Mouse (Mus musculus): ENCODE measurements at regions not wholly inside any gene's neighbourhood (a gene's known extent, or its start where the extent isn't known, plus 50 kb on each side); places are given as distances from the start of the nearest gene placed in this dataset.

DNA sequence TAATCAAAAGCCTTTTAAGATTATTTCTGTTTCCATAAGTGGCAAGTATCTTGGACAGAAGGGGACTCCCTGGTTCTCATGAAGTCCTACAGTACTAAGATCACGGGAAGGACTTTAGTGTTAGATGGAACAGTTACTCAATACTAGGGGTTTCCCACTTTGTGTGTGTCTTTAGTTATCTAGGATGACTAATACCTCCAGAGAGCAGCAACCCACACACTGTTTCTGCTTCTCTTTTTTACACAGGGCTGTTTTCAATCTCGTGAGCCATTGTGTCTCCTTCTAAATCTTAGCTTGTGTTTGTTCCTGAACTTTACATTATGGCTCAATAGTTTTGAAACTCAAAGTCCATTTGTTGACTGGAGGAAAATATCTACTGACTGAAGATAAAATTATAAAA lies 496.5 kb upstream of the Impg1 start:
- no peak overlapping the region for H3K4me3 ChIP-seq (ENCODE audit: low read depth, low read length)
- no peaks in the 10 kb centered on the region for H3K36me3 ChIP-seq (ENCODE audit: control insufficient read depth, insufficient read depth, low read length)
- no peak for DNase-seq (ENCODE audit: low spot score)
- no peak overlapping the region for H3K9ac ChIP-seq (ENCODE audit: low read length)
- ATAC-seq (replicated peaks; ENCODE audit: low FRiP score, low TSS enrichment, low read depth), result no peak
- no peak overlapping the region for H3K27ac ChIP-seq (ENCODE audit: low read depth)
- no peaks in the 10 kb centered on the region for H3K4me1 ChIP-seq (replicated peaks; ENCODE audit: control insufficient read depth, insufficient read depth, low read length)
- WGBS, result 72% methylated on average over 2 of the region's 2 CpGs
- H3K4me2 ChIP-seq (ENCODE audit: low read length), result no peak overlapping the region
- H3K9me3 ChIP-seq (ENCODE audit: control insufficient read depth, low read length), result no peaks in the 10 kb centered on the region
- H3K27me3 ChIP-seq (replicated peaks; ENCODE audit: control insufficient read depth, insufficient read depth, low read length), result no peaks in the 10 kb centered on the region

DNA sequence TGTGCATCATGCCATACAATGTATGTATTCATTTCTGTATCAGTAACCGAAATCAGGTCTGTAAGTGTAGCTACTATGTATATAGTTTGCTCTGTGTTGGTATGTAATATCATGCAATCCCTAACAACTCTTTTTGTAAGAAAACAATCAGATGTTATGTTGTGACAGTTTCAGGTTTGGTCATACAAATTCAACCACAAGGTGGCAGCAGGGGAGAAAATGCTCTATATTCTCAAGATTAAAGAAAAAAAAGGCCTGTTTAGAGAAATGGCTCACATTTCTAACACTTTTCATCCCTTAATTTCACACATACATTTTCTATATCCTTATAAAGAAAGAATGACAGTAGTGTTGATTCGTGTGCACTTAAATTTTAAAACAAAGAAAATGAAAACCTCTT lies 477.7 kb upstream of the Impg1 start:
- ATAC-seq (replicated peaks; ENCODE audit: low FRiP score, low TSS enrichment, low read depth) (no peak), DNase-seq (ENCODE audit: low spot score) (no peak)
- Histone ChIP-seq H3K27me3 (replicated peaks; ENCODE audit: control insufficient read depth, insufficient read depth, low read length) (no peaks in the 10 kb centered on the region), H3K9me3 (ENCODE audit: control insufficient read depth, low read length) (no peaks in the 10 kb centered on the region), H3K9ac (ENCODE audit: low read length) (no peak overlapping the region), H3K4me3 (ENCODE audit: low read depth, low read length) (no peak overlapping the region), H3K4me2 (ENCODE audit: low read length) (no peak overlapping the region), H3K36me3 (ENCODE audit: control insufficient read depth, insufficient read depth, low read length) (no peaks in the 10 kb centered on the region), H3K27ac (ENCODE audit: low read depth) (no peak overlapping the region), H3K4me1 (replicated peaks; ENCODE audit: control insufficient read depth, insufficient read depth, low read length) (no peaks in the 10 kb centered on the region)
- 60% methylated on average over 2 of the region's 2 CpGs for WGBS

DNA sequence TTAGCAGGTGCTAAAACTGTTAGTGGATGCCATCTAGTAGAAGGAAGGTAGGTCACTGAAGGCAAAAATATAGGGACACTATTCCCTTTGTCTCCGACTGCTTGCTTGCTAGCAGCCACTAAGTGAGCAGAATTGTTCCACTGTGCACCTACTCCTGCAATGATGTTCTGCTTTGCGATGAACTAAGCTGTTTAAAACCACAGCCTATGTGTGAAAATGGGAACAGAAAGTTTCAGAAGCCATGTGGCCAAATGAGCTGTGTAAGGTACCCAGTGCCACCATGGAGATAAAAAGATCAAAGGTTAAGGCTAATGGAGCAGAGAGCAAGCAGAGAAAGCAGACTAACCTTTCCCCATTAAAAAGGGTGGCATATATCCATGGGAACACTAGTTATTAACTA lies 476.1 kb upstream of the Impg1 start:
- Histone ChIP-seq H3K27me3 (replicated peaks; ENCODE audit: control insufficient read depth, insufficient read depth, low read length) (no peaks in the 10 kb centered on the region), H3K9me3 (ENCODE audit: control insufficient read depth, low read length) (no peaks in the 10 kb centered on the region), H3K36me3 (ENCODE audit: control insufficient read depth, insufficient read depth, low read length) (no peaks in the 10 kb centered on the region), H3K27ac (ENCODE audit: low read depth) (no peak overlapping the region), H3K4me1 (replicated peaks; ENCODE audit: control insufficient read depth, insufficient read depth, low read length) (no peaks in the 10 kb centered on the region), H3K9ac (ENCODE audit: low read length) (no peak overlapping the region), H3K4me2 (ENCODE audit: low read length) (no peak overlapping the region), H3K4me3 (ENCODE audit: low read depth, low read length) (no peak overlapping the region)
- no peak for DNase-seq (ENCODE audit: low spot score)
- no peak for ATAC-seq (replicated peaks; ENCODE audit: low FRiP score, low TSS enrichment, low read depth)
- WGBS, result 81% methylated on average over 2 of the region's 2 CpGs

DNA sequence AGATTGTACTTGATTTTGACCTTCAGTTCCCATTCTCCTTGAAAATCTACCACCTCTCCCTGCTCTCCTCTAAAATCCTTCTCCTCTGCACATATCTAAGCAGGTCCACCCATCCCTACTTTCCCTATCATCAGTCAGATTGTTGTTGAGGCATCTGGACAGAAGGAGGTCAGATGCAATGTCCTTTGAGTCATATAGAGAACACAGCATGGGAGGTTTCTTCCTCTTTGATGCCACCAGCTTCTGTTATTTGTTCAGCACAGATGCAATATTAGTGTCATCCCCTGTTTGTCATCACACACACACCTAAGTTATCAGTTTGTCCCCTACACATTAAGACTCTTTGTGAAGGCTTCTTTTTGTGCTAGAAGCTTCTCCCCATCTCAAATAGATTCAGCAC lies 473.0 kb upstream of the Impg1 start:
- no peak for ATAC-seq (replicated peaks; ENCODE audit: low FRiP score, low TSS enrichment, low read depth)
- Histone ChIP-seq H3K4me1 (replicated peaks; ENCODE audit: control insufficient read depth, insufficient read depth, low read length) (no peaks in the 10 kb centered on the region), H3K27ac (ENCODE audit: low read depth) (no peak overlapping the region), H3K9me3 (ENCODE audit: control insufficient read depth, low read length) (no peaks in the 10 kb centered on the region), H3K4me2 (ENCODE audit: low read length) (no peak overlapping the region), H3K4me3 (ENCODE audit: low read depth, low read length) (no peak overlapping the region), H3K27me3 (replicated peaks; ENCODE audit: control insufficient read depth, insufficient read depth, low read length) (no peaks in the 10 kb centered on the region), H3K9ac (ENCODE audit: low read length) (no peak overlapping the region), H3K36me3 (ENCODE audit: control insufficient read depth, insufficient read depth, low read length) (no peaks in the 10 kb centered on the region)
- DNase-seq (ENCODE audit: low spot score), result no peak

GRCm38 (mm10) chr9:80930628-80931027 lies 465.3 kb upstream of the Impg1 start:
- no peak overlapping the region for H3K9ac ChIP-seq (ENCODE audit: low read length)
- no peaks in the 10 kb centered on the region for H3K36me3 ChIP-seq (ENCODE audit: control insufficient read depth, insufficient read depth, low read length)
- no peaks in the 10 kb centered on the region for H3K4me1 ChIP-seq (replicated peaks; ENCODE audit: control insufficient read depth, insufficient read depth, low read length)
- no peaks in the 10 kb centered on the region for H3K27me3 ChIP-seq (replicated peaks; ENCODE audit: control insufficient read depth, insufficient read depth, low read length)
- H3K4me3 ChIP-seq (ENCODE audit: low read depth, low read length), result no peak overlapping the region
- DNase-seq (ENCODE audit: low spot score), result no peak
- no peaks in the 10 kb centered on the region for H3K9me3 ChIP-seq (ENCODE audit: control insufficient read depth, low read length)
- ATAC-seq (replicated peaks; ENCODE audit: low FRiP score, low TSS enrichment, low read depth), result no peak
- no peak overlapping the region for H3K4me2 ChIP-seq (ENCODE audit: low read length)
- WGBS, result 66% methylated on average over 2 of the region's 2 CpGs
- no peak overlapping the region for H3K27ac ChIP-seq (ENCODE audit: low read depth)

- DNase-seq (ENCODE audit: low spot score) (no peak), ATAC-seq (replicated peaks; ENCODE audit: low FRiP score, low TSS enrichment, low read depth) (no peak)
- WGBS, result 67% methylated on average over 1 of the region's 1 CpGs
- H3K9me3 ChIP-seq (ENCODE audit: control insufficient read depth, low read length), result no peaks in the 10 kb centered on the region
- H3K9ac ChIP-seq (ENCODE audit: low read length), result no peak overlapping the region
- no peaks in the 10 kb centered on the region for H3K4me1 ChIP-seq (replicated peaks; ENCODE audit: control insufficient read depth, insufficient read depth, low read length)
- H3K27me3 ChIP-seq (replicated peaks; ENCODE audit: control insufficient read depth, insufficient read depth, low read length), result no peaks in the 10 kb centered on the region
- no peaks in the 10 kb centered on the region for H3K36me3 ChIP-seq (ENCODE audit: control insufficient read depth, insufficient read depth, low read length)
- H3K4me2 ChIP-seq (ENCODE audit: low read length), result no peak overlapping the region
- H3K4me3 ChIP-seq (ENCODE audit: low read depth, low read length), result no peak overlapping the region
- H3K27ac ChIP-seq (ENCODE audit: low read depth), result no peak overlapping the region
Observed at GRCm38 (mm10) chr9:80920304-80920703, 455.0 kb upstream of the Impg1 start.

- no peak for DNase-seq (ENCODE audit: low spot score)
- Histone ChIP-seq H3K9ac (ENCODE audit: low read length) (no peak overlapping the region), H3K4me3 (ENCODE audit: low read depth, low read length) (no peak overlapping the region), H3K27me3 (replicated peaks; ENCODE audit: control insufficient read depth, insufficient read depth, low read length) (no peaks in the 10 kb centered on the region), H3K27ac (ENCODE audit: low read depth) (no peak overlapping the region), H3K4me2 (ENCODE audit: low read length) (no peak overlapping the region), H3K36me3 (ENCODE audit: control insufficient read depth, insufficient read depth, low read length) (no peaks in the 10 kb centered on the region), H3K9me3 (ENCODE audit: control insufficient read depth, low read length) (no peaks in the 10 kb centered on the region), H3K4me1 (replicated peaks; ENCODE audit: control insufficient read depth, insufficient read depth, low read length) (no peaks in the 10 kb centered on the region)
- 80% methylated on average over 2 of the region's 2 CpGs for WGBS
- ATAC-seq (replicated peaks; ENCODE audit: low FRiP score, low TSS enrichment, low read depth), result no peak
Observed at GRCm38 (mm10) chr9:80913867-80914266, 448.6 kb upstream of the Impg1 start.

DNA sequence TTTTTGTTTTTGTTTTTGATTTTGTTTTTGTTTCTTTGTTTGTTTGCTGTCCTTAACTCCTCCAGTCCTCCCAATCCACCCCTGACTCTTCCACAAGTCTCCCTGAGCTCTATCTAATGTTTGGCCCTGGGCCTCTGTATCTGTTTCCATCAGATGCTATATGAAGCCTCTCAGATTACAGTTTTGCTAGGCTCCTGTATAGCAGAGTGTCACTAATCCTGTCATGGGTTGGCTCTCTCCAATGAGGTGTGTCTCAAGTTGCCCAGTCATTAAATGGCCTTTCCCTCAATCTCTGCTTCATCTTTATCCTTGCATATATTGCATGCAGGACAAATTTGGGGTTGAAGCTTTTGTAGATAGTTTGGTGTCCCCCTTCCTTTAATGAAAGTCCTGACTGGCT lies 446.9 kb upstream of the Impg1 start:
- Histone ChIP-seq H3K4me2 (ENCODE audit: low read length) (no peak overlapping the region), H3K9me3 (ENCODE audit: control insufficient read depth, low read length) (no peaks in the 10 kb centered on the region), H3K9ac (ENCODE audit: low read length) (no peak overlapping the region), H3K27me3 (replicated peaks; ENCODE audit: control insufficient read depth, insufficient read depth, low read length) (no peaks in the 10 kb centered on the region), H3K27ac (ENCODE audit: low read depth) (no peak overlapping the region), H3K4me1 (replicated peaks; ENCODE audit: control insufficient read depth, insufficient read depth, low read length) (no peaks in the 10 kb centered on the region), H3K4me3 (ENCODE audit: low read depth, low read length) (no peak overlapping the region), H3K36me3 (ENCODE audit: control insufficient read depth, insufficient read depth, low read length) (no peaks in the 10 kb centered on the region)
- ATAC-seq (replicated peaks; ENCODE audit: low FRiP score, low TSS enrichment, low read depth), result no peak
- DNase-seq (ENCODE audit: low spot score), result no peak

- no peak for ATAC-seq (replicated peaks; ENCODE audit: low FRiP score, low TSS enrichment, low read depth)
- no peaks in the 10 kb centered on the region for H3K27me3 ChIP-seq (replicated peaks; ENCODE audit: control insufficient read depth, insufficient read depth, low read length)
- H3K27ac ChIP-seq (ENCODE audit: low read depth), result no peak overlapping the region
- no peak overlapping the region for H3K4me3 ChIP-seq (ENCODE audit: low read depth, low read length)
- no peaks in the 10 kb centered on the region for H3K9me3 ChIP-seq (ENCODE audit: control insufficient read depth, low read length)
- no peaks in the 10 kb centered on the region for H3K36me3 ChIP-seq (ENCODE audit: control insufficient read depth, insufficient read depth, low read length)
- no peak for DNase-seq (ENCODE audit: low spot score)
- 75% methylated on average over 4 of the region's 4 CpGs for WGBS
- no peak overlapping the region for H3K9ac ChIP-seq (ENCODE audit: low read length)
- no peak overlapping the region for H3K4me2 ChIP-seq (ENCODE audit: low read length)
- H3K4me1 ChIP-seq (replicated peaks; ENCODE audit: control insufficient read depth, insufficient read depth, low read length), result no peaks in the 10 kb centered on the region
Observed at GRCm38 (mm10) chr9:80866807-80867206, 401.5 kb upstream of the Impg1 start.
